Mouse (Mus musculus) urinary bladder, postnatal 25 days (tissue): Measurements from ENCODE around the gene Cep57l1.

Experiments used
- DNase-seq: peaks from one replicate; pipeline ENCODE4 v3.0.0; 2022; ENCODE audit warnings: low spot score

Cep57l1 gene

GRCm38 (mm10) chr10:41737245-41737644 lies 72.4 kb downstream of the Cep57l1 start:
- no peak for DNase-seq

DNA sequence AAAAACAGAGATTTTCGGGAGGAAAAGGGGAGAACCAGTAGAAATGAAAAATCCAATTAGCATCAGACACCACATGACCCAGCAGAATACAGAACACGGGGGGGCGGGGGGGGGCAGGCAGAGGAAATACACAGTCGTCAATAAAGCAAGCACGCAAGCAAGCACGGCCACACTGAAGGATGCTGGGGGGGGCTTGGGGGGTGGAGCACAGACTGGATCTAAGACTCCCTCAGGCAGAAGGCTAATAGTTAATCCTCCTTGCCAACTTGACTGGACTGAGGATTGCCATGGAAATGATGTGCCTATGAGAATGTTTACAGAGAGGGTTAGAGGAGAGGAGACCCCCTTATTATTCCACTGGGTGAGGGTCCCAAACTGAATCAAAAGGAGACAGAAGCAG lies 74.3 kb downstream of the Cep57l1 start:
- DNase-seq: no peak

- DNase-seq: no peak
Observed at GRCm38 (mm10) chr10:41733214-41733613, 76.5 kb downstream of the Cep57l1 start.

GRCm38 (mm10) chr10:41731932-41732331 lies 77.7 kb downstream of the Cep57l1 start:
- DNase-seq: no peak

- DNase-seq: no peak
Observed at GRCm38 (mm10) chr10:41730746-41731145, 78.9 kb downstream of the Cep57l1 start.

- DNase-seq: no peak
Observed at GRCm38 (mm10) chr10:41726215-41726614, 83.5 kb downstream of the Cep57l1 start.

DNA sequence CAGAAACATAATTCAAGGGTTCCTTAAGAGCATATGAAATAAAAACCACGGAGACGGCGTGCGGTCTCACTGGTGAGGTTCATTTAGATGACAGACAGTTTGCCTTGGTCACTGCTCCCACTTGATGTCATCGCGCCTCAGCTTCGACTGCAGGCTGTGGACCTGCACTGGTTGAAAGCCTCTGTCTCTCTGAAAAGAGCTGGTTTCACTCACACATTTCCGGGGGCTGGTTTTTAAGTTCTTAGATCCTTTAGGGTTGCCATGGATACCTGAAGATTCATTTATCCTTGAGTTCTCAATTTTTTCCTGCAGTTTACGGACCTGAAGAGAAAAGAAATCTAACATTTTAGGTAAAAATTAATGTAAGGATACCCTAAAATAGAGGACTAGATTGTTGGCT lies 90.1 kb downstream of the Cep57l1 start:
- DNase-seq: no peak

GRCm38 (mm10) chr10:41716029-41716897 lies 93.4 kb downstream of the Cep57l1 start, which contains the start of gene Ccdc162:
Gene Ccdc162, minus strand, starts transcription at chr10:41716634.
- DNase-seq: no peak

- no peak for DNase-seq
Observed at GRCm38 (mm10) chr10:41715557-41715956, 94.1 kb downstream of the Cep57l1 start.

GRCm38 (mm10) chr10:41711467-41711866 lies 98.2 kb downstream of the Cep57l1 start:
- DNase-seq: no peak

DNA sequence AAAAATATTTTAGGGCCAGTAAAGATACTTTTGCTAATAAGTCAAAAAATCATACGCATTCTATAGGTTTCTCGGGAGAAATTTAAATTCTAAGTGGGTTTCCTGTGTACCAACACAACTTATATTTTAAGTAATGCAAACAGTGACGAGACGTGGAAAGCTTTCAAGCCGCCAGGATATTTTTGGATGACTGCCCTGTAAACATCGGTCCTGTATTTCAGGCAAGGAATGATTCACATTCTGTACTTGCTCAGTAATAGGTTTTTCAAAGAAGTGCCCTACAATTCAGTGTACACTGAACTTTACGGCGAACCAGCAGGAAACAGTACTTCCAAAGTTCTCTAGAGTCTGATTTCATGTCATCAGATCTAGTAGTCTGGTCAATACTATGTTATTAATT lies 98.9 kb downstream of the Cep57l1 start:
- DNase-seq: no peak

DNA sequence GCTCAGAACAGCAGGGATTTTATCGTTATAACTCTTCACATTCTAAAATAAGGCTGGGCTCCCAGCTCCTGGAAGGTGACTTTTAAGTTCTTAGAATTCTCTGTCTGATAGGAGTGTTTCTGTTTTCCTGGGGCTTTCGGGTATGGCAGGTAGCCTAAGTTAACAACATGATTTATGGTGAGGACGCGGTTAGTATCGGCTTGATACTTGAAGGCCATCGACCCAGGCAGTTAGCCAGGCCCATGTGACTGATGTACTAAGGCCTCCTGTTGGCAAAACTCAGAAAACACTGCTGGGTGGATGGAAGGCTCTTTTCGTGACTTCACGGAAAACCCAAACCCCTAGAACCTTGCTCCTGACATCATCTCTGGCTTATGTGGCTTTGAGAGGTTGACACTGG lies 100.3 kb downstream of the Cep57l1 start:
- DNase-seq: no peak

- no peak for DNase-seq
Observed at GRCm38 (mm10) chr10:41699669-41700068, 110.0 kb downstream of the Cep57l1 start.

- DNase-seq: no peak
Observed at GRCm38 (mm10) chr10:41697040-41697439, 112.6 kb downstream of the Cep57l1 start.

GRCm38 (mm10) chr10:41690978-41691377 lies 118.7 kb downstream of the Cep57l1 start:
- DNase-seq: no peak

GRCm38 (mm10) chr10:41689941-41690887 lies 119.5 kb downstream of the Cep57l1 start:
- DNase-seq: peak; percentile 47

- no peak for DNase-seq
Observed at GRCm38 (mm10) chr10:41684548-41684996, 125.1 kb downstream of the Cep57l1 start.

- DNase-seq: peak; percentile 86
Observed at GRCm38 (mm10) chr10:41682546-41683393, 126.9 kb downstream of the Cep57l1 start.

DNA sequence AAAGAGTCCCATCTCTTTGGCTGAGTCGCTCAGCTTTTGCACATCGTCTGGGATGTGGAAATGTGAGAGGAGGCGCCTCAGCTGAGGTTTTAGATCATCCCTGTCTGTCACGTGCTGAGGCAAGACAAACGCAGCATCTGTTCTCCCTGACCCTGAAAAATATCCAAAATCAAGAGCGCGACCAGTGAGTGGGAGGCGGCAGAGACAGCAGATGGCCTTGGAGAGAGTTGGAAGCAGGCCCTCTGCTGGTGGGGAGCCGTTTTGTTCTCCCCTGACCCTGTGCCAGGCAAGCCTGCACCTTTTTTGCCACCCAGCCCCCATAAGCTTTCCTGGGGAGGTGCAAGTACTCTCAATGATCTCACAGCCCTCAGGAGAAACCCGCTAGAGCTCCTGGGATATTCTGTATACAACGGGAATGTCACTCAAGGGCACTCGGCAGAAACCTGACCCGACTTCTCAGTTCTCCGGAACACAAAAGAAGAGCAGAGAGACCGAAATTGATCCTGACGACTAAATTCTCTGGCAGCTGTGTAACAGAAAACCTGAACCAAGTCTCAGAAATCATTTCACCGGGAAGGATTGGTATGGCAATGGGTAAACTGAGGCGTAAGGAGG lies 130.8 kb downstream of the Cep57l1 start:
- peak; percentile 32 for DNase-seq

- no peak for DNase-seq
Observed at GRCm38 (mm10) chr10:41677396-41677795, 132.3 kb downstream of the Cep57l1 start.

DNA sequence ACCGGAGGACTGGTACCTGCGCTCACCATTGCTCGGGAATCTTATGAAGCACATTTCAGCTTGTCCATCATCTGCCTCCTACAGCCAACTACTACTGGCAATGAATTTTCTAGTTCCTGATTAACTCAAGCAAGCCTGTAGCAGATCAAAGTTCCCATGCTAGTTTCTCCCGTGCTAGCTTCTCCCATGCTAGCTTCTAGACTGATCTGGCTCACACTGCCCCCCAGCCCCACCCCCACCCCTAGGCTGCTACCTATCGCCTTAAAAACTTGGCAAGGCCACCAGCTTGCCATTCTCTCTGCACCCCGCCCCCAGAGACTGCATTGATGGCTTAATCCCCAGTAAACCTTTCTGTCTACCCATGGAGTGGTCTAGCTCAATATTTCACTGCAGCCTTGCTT lies 133.0 kb downstream of the Cep57l1 start:
- no peak for DNase-seq
